Comparison of ENCODE assay signal across 10 mouse cellular contexts in genomic region chr7:6731373-6731772, GRCm38 (mm10). TPM values are rescaled to one million over a fixed set of nuclear protein-coding genes. Genes with fewer than 3 reads are reported as not detected.
DNase-seq lines count a peak whose midpoint lies in the region; ATAC-seq lines count a peak whose summit lies in the region.
"Had no signal": no experiment of that assay in that cellular context is flagged by ENCODE, and none has a peak within 500 bp of the region (broad histone marks: within the 10 kb centered on the region; RNA-seq: fewer than 3 reads in every experiment).

No protein-coding gene starts in this region.

- H3K9ac ChIP-seq in kidney, embryonic 14.5 days (ENCODE audit: low read depth, low read length), result peak overlapping the region; percentile 54; the same call in 1 of the 2 replicates
- no peak overlapping the region for H3K9ac ChIP-seq in intestine, embryonic 15.5 days
- peak overlapping the region; percentile 65; the same call in 1 of the 2 replicates for H3K9ac ChIP-seq in midbrain, embryonic 16.5 days (ENCODE audit: low read depth, low read length)

- H3K4me1 ChIP-seq in kidney, embryonic 14.5 days (ENCODE audit: control insufficient read depth, insufficient read depth, low read length), result no peaks in the 10 kb centered on the region
- peaks cover 8% of the 10 kb centered on the region for H3K4me1 ChIP-seq in forebrain, embryonic 10.5 days
- H3K4me1 ChIP-seq in intestine, embryonic 15.5 days (replicated peaks), result no peaks in the 10 kb centered on the region
- H3K4me1 ChIP-seq in midbrain, embryonic 16.5 days (ENCODE audit: control insufficient read depth, insufficient read depth, low read length), result peaks cover 3% of the 10 kb centered on the region; the same call in 1 of the 2 replicates

- H3K4me3 ChIP-seq in kidney, embryonic 14.5 days (ENCODE audit: low read length), result peak overlapping the region; percentile 66
- peak overlapping the region; percentile 60 for H3K4me3 ChIP-seq in forebrain, embryonic 10.5 days
- H3K4me3 ChIP-seq in intestine, embryonic 15.5 days (replicated peaks), result peak overlapping the region; percentile 48
- H3K4me3 ChIP-seq in midbrain, embryonic 16.5 days (ENCODE audit: low read depth, low read length), result peak overlapping the region; percentile 64

- no peaks in the 10 kb centered on the region for H3K36me3 ChIP-seq in kidney, embryonic 14.5 days (ENCODE audit: control insufficient read depth, insufficient read depth, low read length)
- no peaks in the 10 kb centered on the region for H3K36me3 ChIP-seq in forebrain, embryonic 10.5 days (replicated peaks)
- H3K36me3 ChIP-seq in intestine, embryonic 15.5 days, result no peaks in the 10 kb centered on the region
- no peaks in the 10 kb centered on the region for H3K36me3 ChIP-seq in midbrain, embryonic 16.5 days (ENCODE audit: control insufficient read depth, insufficient read depth, low read length)

- H3K9me3 ChIP-seq in kidney, embryonic 14.5 days (ENCODE audit: control insufficient read depth, low read length), result peaks cover 37% of the 10 kb centered on the region
- H3K9me3 ChIP-seq in forebrain, embryonic 10.5 days, result peaks cover 43% of the 10 kb centered on the region
- peaks cover 5% of the 10 kb centered on the region; the same call in 1 of the 2 replicates for H3K9me3 ChIP-seq in intestine, embryonic 15.5 days
- H3K9me3 ChIP-seq in midbrain, embryonic 16.5 days (replicated peaks; ENCODE audit: control insufficient read depth, low read length, poor library complexity, severe bottlenecking), result peaks cover 11% of the 10 kb centered on the region; the same call in 1 of the 2 replicates

- no peak for ATAC-seq in kidney, embryonic 14.5 days (ENCODE audit: low FRiP score, low TSS enrichment)
- ATAC-seq in intestine, embryonic 15.5 days, result no peak
- ATAC-seq in midbrain, embryonic 16.5 days, result no peak
- ATAC-seq: inflammation-experienced regulatory T-cells, adult 6 months had no signal

- H3K4me2 ChIP-seq in kidney, embryonic 14.5 days (replicated peaks; ENCODE audit: low read depth, low read length), result peak overlapping the region; percentile 57
- H3K4me2 ChIP-seq in intestine, embryonic 15.5 days (replicated peaks), result peak overlapping the region; percentile 66
- H3K4me2 ChIP-seq in midbrain, embryonic 16.5 days (ENCODE audit: low read length), result peak overlapping the region; percentile 53

- 48% methylated on average over 3 of the region's 3 CpGs for WGBS in kidney, embryonic 14.5 days
- WGBS in forebrain, embryonic 10.5 days, result 51% methylated on average over 3 of the region's 3 CpGs
- WGBS in intestine, embryonic 15.5 days, result 52% methylated on average over 3 of the region's 3 CpGs
- 51% methylated on average over 3 of the region's 3 CpGs for whole genome bisulfite sequencing in midbrain, embryonic 16.5 days

- DNase-seq in kidney, postnatal 4 days, result no peak
- DNase-seq in forebrain, embryonic 10.5 days (ENCODE audit: extremely low spot score, low spot score), result no peak
- no peak for DNase-seq in urinary bladder, adult 2 months (ENCODE audit: low spot score)
- no peak for DNase-seq in kidney, postnatal 10 days
- DNase-seq in ovary, postnatal 14 days (ENCODE audit: low spot score), result no peak
- DNase-seq: spleen, adult 18-20 months had no signal

- H3K27me3 ChIP-seq in kidney, embryonic 14.5 days (ENCODE audit: control insufficient read depth, insufficient read depth, low read length), result no peaks in the 10 kb centered on the region
- no peaks in the 10 kb centered on the region for H3K27me3 ChIP-seq in forebrain, embryonic 10.5 days (ENCODE audit: poor library complexity, severe bottlenecking)
- H3K27me3 ChIP-seq in intestine, embryonic 15.5 days (replicated peaks), result no peaks in the 10 kb centered on the region
- no peaks in the 10 kb centered on the region for H3K27me3 ChIP-seq in midbrain, embryonic 16.5 days (ENCODE audit: control insufficient read depth, insufficient read depth, low read depth, low read length)

- no peak overlapping the region for H3K27ac ChIP-seq in kidney, embryonic 14.5 days (ENCODE audit: low read depth, low read length)
- H3K27ac ChIP-seq in forebrain, embryonic 10.5 days, result 0 out of 2 replicates have a peak overlapping the region, but pooled peaks have one; percentile 35
- no peak overlapping the region for H3K27ac ChIP-seq in intestine, embryonic 15.5 days
- H3K27ac ChIP-seq in midbrain, embryonic 16.5 days (ENCODE audit: low read length), result no peak overlapping the region; the same call in 1 of the 2 replicates

RNA-seq across cellular contexts. Expression of gene Usp29, which starts 1.0 kb away (rescaled TPM):
- 9.3 and 9.5 TPM in 2 replicates for polyA plus RNA-seq in kidney, embryonic 14.5 days (2014; fragmentation: Nextera tagmentation; extraction: Ambion mirVana)
- polyA plus RNA-seq in forebrain, embryonic 10.5 days (2016; fragmentation: Nextera tagmentation; extraction: Ambion mirVana), result 7.4 and 7.9 TPM in 2 replicates
- polyA plus RNA-seq in intestine, embryonic 15.5 days (2015; fragmentation: Nextera tagmentation; extraction: Ambion mirVana), result 3.4 and 4.1 TPM in 2 replicates
- polyA plus RNA-seq in midbrain, embryonic 16.5 days (2015; fragmentation: Nextera tagmentation; extraction: Ambion mirVana), result 35.8 and 39.8 TPM in 2 replicates
- 0.78 and 0.84 TPM in 2 replicates for polyA plus RNA-seq in urinary bladder, adult 2 months (2012; rRNA removed)

RNA-seq across cellular contexts. Expression of gene Peg3, which starts 1.1 kb away (rescaled TPM):
- 111 and 222 TPM in 2 replicates for polyA plus RNA-seq in kidney, embryonic 14.5 days (2014; fragmentation: Nextera tagmentation; extraction: Ambion mirVana)
- 89.4 and 101 TPM in 2 replicates for polyA plus RNA-seq in forebrain, embryonic 10.5 days (2016; fragmentation: Nextera tagmentation; extraction: Ambion mirVana)
- polyA plus RNA-seq in intestine, embryonic 15.5 days (2015; fragmentation: Nextera tagmentation; extraction: Ambion mirVana), result 103 and 113 TPM in 2 replicates
- 103 and 117 TPM in 2 replicates for polyA plus RNA-seq in midbrain, embryonic 16.5 days (2015; fragmentation: Nextera tagmentation; extraction: Ambion mirVana)
- 34.1 and 38.6 TPM in 2 replicates for polyA plus RNA-seq in urinary bladder, adult 2 months (2012; rRNA removed)
- polyA plus RNA-seq: inflammation-experienced regulatory T-cells, adult 6 months had no signal

RNA-seq across cellular contexts. Expression of gene Zim1, which starts 35.1 kb away (rescaled TPM):
- polyA plus RNA-seq in kidney, embryonic 14.5 days (2014; fragmentation: Nextera tagmentation; extraction: Ambion mirVana), result 4.7 and 6.0 TPM in 2 replicates
- 0.12 and 0.39 TPM in 2 replicates for polyA plus RNA-seq in forebrain, embryonic 10.5 days (2016; fragmentation: Nextera tagmentation; extraction: Ambion mirVana)
- polyA plus RNA-seq in intestine, embryonic 15.5 days (2015; fragmentation: Nextera tagmentation; extraction: Ambion mirVana), result 4.6 and 5.1 TPM in 2 replicates
- 7.6 and 8.4 TPM in 2 replicates for polyA plus RNA-seq in midbrain, embryonic 16.5 days (2015; fragmentation: Nextera tagmentation; extraction: Ambion mirVana)
- polyA plus RNA-seq in urinary bladder, adult 2 months (2012; rRNA removed), result 2.6 and 4.4 TPM in 2 replicates
- polyA plus RNA-seq: inflammation-experienced regulatory T-cells, adult 6 months had no signal
